Mouse (Mus musculus): ENCODE measurements around the gene Irf3.
A peak's percentile ranks its signal among the peaks of the same experiment; 100 is the strongest.

The Irf3 gene

GRCm38 (mm10) chr7:44997231-44997939 is at the start of gene Irf3:
Irf3 (plus strand) TSS chr7:44997648.
- peak; percentile 99 for DNase-seq

GRCm38 (mm10) chr7:44949922-44950321 is 47.5 kb upstream of the Irf3 start:
- DNase-seq: no peak

- DNase-seq: peak; percentile 94
These were observed 45.5 kb upstream of the Irf3 start for GRCm38 (mm10) chr7:44951960-44952359.

GRCm38 (mm10) chr7:44952611-44953306 is 44.7 kb upstream of the Irf3 start:
- DNase-seq: peak; percentile 98

GRCm38 (mm10) chr7:44953561-44953960 is 43.9 kb upstream of the Irf3 start:
- DNase-seq: no peak

- no peak for DNase-seq
These were observed 43.2 kb upstream of the Irf3 start for GRCm38 (mm10) chr7:44954091-44954885.

- peak; percentile 51 for DNase-seq
These were observed 41.8 kb upstream of the Irf3 start for GRCm38 (mm10) chr7:44955628-44956027.

- no peak for DNase-seq
These were observed 41.2 kb upstream of the Irf3 start for GRCm38 (mm10) chr7:44956266-44956665.

GRCm38 (mm10) chr7:44957183-44957835 is 40.1 kb upstream of the Irf3 start:
- DNase-seq: peak; percentile 82

GRCm38 (mm10) chr7:44958208-44958607 is 39.2 kb upstream of the Irf3 start:
- DNase-seq: peak; percentile 73

GRCm38 (mm10) chr7:44959281-44959680 is 38.2 kb upstream of the Irf3 start:
- DNase-seq: no peak

- DNase-seq: no peak
These were observed 37.5 kb upstream of the Irf3 start for GRCm38 (mm10) chr7:44959874-44960511.

GRCm38 (mm10) chr7:44960512-44960910 is 36.9 kb upstream of the Irf3 start:
- DNase-seq: no peak

- DNase-seq: no peak
These were observed 35.1 kb upstream of the Irf3 start for GRCm38 (mm10) chr7:44962337-44962736.

- no peak for DNase-seq
These were observed 34.6 kb upstream of the Irf3 start for GRCm38 (mm10) chr7:44962831-44963230.

- DNase-seq: no peak
These were observed 32.5 kb upstream of the Irf3 start for GRCm38 (mm10) chr7:44964990-44965389.

- DNase-seq: no peak
These were observed 31.5 kb upstream of the Irf3 start for GRCm38 (mm10) chr7:44965975-44966374.

- no peak for DNase-seq
These were observed 30.8 kb upstream of the Irf3 start for GRCm38 (mm10) chr7:44966638-44967037.

- DNase-seq: peak; percentile 94
These were observed 27.2 kb upstream of the Irf3 start for GRCm38 (mm10) chr7:44970231-44970691.

- no peak for DNase-seq
These were observed 26.3 kb upstream of the Irf3 start for GRCm38 (mm10) chr7:44971142-44971541.

- no peak for DNase-seq
These were observed 23.9 kb upstream of the Irf3 start for GRCm38 (mm10) chr7:44973415-44974130.
